Mouse (Mus musculus): ENCODE measurements around the gene Srebf2.

Gene Srebf2

GRCm38 (mm10) chr15:82182311-82182710, 35.3 kb downstream of the Srebf2 start:
- no peak for DNase-seq (ENCODE audit: low read depth, low spot score)

- DNase-seq (ENCODE audit: low read depth, low spot score) = no peak
Measured at GRCm38 (mm10) chr15:82183596-82183995, 36.6 kb downstream of the Srebf2 start.

- DNase-seq (ENCODE audit: low read depth, low spot score) = no peak
Measured at GRCm38 (mm10) chr15:82184183-82184582, 37.2 kb downstream of the Srebf2 start.

- DNase-seq (ENCODE audit: low read depth, low spot score) = no peak
Measured at GRCm38 (mm10) chr15:82184656-82185055, 37.7 kb downstream of the Srebf2 start.

GRCm38 (mm10) chr15:82185062-82185783, 38.2 kb downstream of the Srebf2 start:
- no peak for DNase-seq (ENCODE audit: low read depth, low spot score)

- DNase-seq (ENCODE audit: low read depth, low spot score) = no peak
Measured at GRCm38 (mm10) chr15:82186131-82186530, 39.1 kb downstream of the Srebf2 start.

GRCm38 (mm10) chr15:82186931-82187330, 40.0 kb downstream of the Srebf2 start:
- no peak for DNase-seq (ENCODE audit: low read depth, low spot score)

GRCm38 (mm10) chr15:82187401-82187800, 40.4 kb downstream of the Srebf2 start:
- peak; percentile 58 for DNase-seq (ENCODE audit: low read depth, low spot score)

- peak; percentile 97 for DNase-seq (ENCODE audit: low read depth, low spot score)
Measured at GRCm38 (mm10) chr15:82187924-82188323, 40.9 kb downstream of the Srebf2 start.

- peak; percentile 84 for DNase-seq (ENCODE audit: low read depth, low spot score)
Measured at GRCm38 (mm10) chr15:82188481-82189240, 41.7 kb downstream of the Srebf2 start.

- no peak for DNase-seq (ENCODE audit: low read depth, low spot score)
Measured at GRCm38 (mm10) chr15:82192617-82193016, 45.6 kb downstream of the Srebf2 start.

GRCm38 (mm10) chr15:82196300-82196699, 49.3 kb downstream of the Srebf2 start:
- no peak for DNase-seq (ENCODE audit: low read depth, low spot score)

GRCm38 (mm10) chr15:82197246-82197750, 50.3 kb downstream of the Srebf2 start:
- DNase-seq (ENCODE audit: low read depth, low spot score) = no peak

- no peak for DNase-seq (ENCODE audit: low read depth, low spot score)
Measured at GRCm38 (mm10) chr15:82197937-82198336, 51.0 kb downstream of the Srebf2 start.

GRCm38 (mm10) chr15:82198342-82198741, 51.4 kb downstream of the Srebf2 start:
- no peak for DNase-seq (ENCODE audit: low read depth, low spot score)

- no peak for DNase-seq (ENCODE audit: low read depth, low spot score)
Measured at GRCm38 (mm10) chr15:82199546-82199945, 52.6 kb downstream of the Srebf2 start.

- no peak for DNase-seq (ENCODE audit: low read depth, low spot score)
Measured at GRCm38 (mm10) chr15:82202086-82202485, 55.1 kb downstream of the Srebf2 start.

- DNase-seq (ENCODE audit: low read depth, low spot score) = no peak
Measured at GRCm38 (mm10) chr15:82203090-82203489, 56.1 kb downstream of the Srebf2 start.

GRCm38 (mm10) chr15:82203611-82204351, 56.8 kb downstream of the Srebf2 start:
- DNase-seq (ENCODE audit: low read depth, low spot score) = no peak

GRCm38 (mm10) chr15:82204680-82205371, 57.8 kb downstream of the Srebf2 start:
- no peak for DNase-seq (ENCODE audit: low read depth, low spot score)

GRCm38 (mm10) chr15:82206365-82207104, 59.6 kb downstream of the Srebf2 start:
- DNase-seq (ENCODE audit: low read depth, low spot score) = no peak
